Mouse (Mus musculus): ENCODE data around the gene Efcab11.
"Not testable (repeated sequence)": the region's sequence is repeated elsewhere in the genome, so short reads cannot be mapped to it uniquely, and the experiment has no call there.

Efcab11 gene

DNA sequence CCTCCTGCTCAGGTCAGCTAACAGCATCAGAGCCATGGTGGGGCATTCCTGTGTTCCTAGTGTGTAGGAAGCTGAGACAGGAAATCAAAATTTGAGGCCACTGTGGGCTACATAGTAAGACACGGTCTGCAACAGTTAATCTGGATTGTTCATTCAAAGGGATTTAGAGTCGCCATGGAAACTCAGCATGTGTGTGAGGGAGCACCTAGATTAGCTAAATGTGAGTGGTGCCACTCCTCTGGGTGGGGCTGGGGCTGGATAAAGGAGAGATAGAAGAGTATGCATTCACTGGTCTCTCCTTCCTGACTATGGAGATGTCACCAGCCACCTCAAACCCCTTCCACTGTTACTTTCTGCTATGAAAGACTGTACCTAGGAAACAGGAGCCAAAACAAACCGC, 10.8 kb downstream of the Efcab11 start:
- no peak for DNase-seq

DNA sequence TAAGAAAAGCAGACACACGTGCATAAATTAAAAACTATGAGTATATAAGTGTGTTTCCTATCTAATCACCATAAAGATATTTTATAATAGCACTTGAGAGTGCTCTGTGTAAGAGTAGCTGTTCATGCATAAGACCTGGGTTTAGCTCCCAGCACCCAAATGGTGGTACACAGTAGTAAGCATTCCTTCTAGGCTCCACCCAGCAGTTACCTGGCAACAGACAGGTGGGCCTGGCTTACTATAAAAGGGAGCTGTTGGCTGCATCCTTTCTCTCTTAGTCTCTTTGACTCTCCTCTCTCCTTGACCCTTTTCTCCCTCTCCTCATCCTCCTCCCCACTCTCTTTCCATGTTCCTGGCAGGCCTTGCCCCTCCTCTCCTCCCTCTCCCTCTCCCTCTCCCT, 15.4 kb downstream of the Efcab11 start:
- DNase-seq: no peak

DNA sequence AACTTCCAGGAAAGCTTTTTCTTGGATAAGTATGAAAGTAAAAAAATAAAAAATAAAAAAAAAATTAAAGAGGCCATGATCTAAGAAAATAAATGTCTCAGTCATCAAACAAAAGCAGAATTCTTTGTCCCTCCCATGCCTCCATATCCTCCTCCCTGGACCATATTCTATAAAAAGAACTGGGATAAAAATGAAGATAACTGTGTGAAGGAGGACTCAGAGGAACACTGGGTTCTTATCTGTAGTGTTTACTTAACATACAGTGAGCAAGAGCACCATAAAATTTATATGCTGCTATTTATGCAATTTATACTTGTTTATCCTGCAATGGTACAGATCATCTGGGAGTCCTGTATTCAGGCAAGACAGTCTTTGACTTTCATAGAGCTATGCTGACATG, 19.6 kb downstream of the Efcab11 start:
- no peak for DNase-seq

DNA sequence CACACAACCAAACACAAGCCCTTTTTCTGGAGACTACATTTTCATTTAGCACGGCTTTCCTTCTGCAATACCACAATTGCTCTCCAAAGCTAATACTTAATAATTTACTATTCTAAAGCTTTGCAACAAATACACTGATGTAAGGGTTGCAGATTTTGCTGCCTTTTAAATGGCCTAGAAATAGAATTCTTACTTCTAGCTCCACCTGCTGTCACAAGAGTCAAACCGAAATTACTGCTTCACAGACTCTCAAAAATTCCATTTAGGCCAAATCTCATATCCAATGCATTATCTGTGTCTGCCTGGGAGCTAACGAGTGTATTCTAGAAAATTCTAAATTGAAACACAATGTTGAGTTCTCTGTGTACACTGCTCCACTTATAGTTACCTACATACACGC, 23.3 kb downstream of the Efcab11 start:
- DNase-seq: no peak

DNA sequence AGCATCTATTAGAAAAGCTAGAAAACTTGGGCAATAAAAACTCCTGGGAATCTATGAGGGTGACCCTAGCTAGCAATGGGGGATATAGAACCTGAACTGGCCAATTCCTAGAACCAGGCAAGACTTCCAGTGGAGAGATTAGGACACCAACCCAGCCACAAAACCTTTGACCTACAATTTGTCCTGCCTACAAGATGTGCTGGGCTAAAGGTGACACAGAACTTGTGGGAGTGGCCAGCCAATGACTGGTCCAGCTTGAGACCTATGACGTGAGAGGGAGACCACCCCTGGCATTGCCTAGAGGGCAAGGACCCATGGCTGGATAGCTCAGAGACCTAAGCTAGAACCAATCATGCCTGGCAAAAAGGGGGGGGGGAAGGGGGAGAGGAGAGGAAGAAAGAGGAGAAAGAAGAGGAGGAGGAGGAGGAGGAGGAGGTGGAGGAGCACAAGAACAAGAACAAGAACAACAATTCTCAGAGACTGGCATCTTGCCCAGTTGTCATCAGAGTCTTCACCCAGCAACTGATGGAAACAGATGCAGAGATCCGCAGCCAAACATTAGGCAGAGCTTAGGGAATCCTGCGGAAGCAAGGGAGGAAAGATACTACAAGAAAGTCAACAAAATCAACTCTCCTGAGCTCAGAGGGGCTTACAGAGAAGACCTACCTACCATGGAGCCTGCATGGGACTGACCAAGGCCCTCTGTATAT, 24.7 kb downstream of the Efcab11 start:
- no peak for DNase-seq

DNA sequence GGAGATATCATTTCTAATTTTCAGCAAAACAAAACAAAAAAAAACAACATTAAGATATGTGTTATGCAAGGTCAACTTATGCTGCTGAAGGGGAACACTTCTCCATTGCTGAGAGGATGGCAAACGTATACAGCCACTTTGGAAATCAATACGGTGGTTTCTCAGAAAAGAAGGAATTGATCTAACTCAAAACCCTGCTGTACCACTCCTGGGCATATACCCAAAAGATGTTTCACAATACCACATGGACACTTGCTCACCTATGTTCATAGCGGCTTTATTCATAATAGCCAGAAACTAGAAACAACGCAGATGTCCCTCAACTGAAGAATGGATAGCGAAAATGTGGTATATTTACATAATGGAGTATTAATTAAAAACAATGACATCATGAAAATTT, 25.6 kb downstream of the Efcab11 start:
- DNase-seq: no peak

DNA sequence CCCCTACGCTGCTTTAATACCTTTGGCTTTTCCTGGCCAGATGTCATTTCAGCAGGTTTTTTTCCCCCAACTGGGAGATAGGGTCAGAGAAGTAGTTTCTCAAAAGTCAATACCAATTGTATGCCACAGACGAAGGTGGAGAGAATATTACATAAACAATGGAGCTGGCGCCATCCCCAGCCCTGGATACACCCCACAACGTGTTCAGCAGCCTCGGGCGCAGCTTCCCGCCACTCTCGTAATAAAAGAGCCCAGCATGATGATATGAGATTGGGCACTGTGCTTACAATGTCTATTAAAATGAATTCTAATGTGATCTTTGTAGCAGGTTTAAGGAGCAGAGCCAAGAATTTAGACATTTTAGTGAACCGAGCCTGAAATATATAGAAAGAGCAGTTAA, 28.2 kb downstream of the Efcab11 start:
- no peak for DNase-seq

DNA sequence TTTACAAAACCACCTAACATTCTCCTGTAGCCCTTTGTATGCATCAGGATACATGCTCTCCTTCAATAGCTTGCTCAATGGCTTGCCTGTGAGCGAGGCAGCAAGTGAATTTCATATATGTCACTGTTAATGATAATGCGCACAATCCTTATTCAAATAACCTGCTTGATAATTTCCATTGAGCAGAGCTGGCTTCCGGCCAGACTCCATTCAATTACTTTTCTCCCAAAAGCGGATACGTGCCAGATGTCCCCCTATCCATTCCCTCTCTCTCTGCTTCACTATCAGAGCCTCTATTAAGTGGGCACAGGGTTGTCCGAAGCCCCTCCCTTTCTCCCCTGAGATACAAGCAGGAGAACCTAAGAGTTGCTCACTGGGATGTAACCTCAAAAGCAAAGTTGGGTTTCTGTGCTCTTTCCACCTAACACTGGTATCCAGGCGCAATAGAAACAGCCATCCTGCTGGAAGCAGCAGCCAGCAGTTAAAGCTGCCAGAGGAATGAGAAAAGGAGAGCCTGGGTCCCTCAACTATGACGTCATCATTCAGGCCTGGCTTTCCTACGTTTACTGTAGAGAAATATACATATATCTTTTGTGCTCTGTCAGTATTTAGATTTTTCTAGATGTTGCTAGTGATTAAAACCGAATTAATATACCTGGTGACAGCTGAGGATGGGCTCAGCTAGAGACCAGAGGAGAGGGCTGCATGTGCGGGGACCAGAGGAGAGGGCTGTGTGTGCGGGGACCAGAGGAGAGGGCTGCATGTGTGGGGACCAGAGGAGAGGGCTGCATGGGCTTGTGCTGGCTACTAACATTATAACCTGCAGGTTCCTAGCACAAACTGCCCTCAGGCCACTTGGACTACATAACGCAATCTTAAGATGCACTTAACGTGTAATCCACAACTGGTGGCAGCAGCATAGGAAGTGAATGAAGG, 30.6 kb downstream of the Efcab11 start:
- DNase-seq: no peak

DNA sequence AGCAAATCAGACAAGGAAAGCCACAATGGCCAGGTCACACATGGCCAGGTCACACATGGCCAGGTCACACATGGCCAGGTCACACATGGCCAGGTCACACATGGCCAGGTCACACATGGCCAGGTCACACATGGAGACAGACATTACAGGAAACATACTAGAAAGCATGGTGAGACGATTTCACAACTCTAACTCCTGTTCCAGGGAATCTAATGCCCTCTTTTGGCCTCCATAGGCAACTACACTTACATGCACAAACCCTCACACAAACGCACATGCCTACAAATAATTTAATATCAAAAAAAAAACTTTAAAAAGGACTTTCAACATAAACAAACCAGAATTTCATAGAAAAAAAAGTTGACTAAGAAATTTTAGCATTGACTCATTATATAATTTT, 34.2 kb downstream of the Efcab11 start:
- no peak for DNase-seq

DNA sequence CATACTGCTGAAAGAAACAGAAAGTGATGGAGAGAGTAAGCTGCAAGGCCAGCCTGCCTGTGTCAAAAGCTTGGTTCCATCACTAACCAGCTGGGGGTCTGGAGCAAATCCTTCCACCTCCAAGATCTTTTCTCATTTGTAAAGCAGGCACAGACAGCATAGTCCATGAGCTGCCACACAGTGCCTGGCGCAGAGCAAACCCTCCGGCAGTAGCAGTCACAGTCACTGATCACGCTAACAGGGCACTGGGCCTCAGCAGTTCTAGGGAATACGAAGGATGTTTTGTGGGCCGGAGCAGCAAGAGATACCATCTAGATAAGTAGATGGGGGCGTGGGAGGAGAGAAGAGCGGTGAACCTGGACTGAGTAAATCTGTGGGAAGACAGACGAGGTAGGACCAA, 39.3 kb downstream of the Efcab11 start:
- no peak for DNase-seq

DNA sequence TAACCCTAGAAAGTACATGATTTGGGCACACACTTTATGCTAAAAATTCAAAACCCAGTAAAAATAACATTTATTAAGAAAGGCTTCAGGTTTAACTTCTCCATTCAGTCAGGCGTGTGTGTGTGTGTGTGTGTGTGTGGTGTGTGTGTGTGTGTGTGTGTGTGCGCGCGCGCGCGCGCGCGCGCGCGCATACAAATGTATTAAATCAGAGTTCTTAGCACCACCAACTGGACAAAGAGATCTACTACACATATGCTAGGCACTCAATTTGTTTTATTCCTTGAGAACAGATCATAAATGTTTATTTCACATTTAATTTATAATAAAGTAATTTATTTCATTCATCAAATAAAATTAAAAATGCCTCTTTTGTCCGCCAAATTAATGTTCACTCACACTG, 45.5 kb downstream of the Efcab11 start:
- DNase-seq: peak; percentile 54 to 55

DNA sequence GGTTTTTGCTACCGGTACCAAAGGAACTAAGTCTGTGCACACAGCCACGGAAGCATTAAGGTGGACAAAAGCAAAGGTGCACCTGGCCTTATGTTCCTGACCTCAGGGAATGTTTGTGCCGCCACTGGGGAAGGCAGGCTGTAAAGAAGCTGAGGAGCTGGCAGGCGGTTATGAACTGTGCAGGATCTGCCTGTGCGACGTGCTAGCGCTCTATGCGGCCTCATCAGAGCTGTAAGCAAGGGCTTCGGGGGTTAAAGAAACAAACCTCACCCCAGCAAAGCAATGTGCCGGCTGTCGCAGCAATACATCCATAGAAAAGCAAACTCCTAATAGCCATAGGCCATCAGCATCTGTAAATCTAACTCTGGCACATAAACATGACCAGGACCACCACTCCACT, 46.1 kb downstream of the Efcab11 start:
- no peak for DNase-seq

DNA sequence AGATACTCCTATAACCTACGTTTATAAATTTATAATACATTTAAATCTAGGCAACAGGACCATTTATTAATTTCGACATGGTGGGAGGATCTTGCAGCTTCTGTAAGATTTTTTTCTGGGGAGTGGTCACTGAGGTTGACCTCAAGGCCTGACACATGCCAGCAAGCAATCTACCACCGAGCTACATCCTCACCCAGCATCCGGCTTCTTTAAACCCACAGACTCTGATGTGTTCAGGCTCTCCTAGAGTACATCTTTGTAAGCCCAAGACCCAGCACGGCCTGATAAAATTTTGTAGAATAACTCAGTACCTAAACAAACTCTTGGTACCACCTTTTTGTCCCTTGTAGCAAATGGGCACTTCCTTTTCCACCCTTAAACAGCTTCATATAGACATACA, 46.7 kb downstream of the Efcab11 start:
- DNase-seq: no peak

DNA sequence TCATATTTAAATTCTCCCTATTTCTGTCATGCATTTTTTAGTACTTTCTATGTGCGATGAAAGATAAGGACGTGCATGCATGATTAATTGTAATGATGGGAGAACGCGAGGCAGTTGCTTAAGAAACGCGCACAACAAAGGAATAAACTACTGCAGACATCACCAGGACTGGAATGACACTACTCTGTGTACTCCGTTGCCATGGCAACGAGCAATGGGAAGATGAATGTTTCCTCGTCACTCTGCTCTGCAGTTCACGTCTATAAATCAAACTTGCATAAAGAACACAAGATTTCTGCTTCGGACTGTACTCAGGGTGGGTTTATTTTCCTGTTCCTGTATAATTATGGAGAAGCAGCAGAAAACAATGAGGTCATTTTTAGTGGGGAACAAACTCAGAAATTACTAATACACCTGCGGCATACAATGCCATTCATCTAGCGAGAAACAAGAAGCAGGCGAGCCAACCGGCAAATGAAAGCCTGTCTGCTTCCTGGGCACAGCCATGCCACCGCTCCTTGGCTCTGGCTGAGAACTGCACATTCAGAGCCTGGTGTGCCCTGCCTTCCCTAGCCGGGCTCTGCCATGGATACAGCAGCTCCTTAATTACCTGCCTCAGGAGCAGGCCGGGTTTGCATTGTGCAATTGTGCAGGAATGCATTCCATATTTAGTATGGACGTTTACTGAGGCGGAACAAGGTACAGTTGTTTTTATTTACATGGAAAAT, 47.7 kb downstream of the Efcab11 start:
- DNase-seq: peak; percentile 47 to 49

DNA sequence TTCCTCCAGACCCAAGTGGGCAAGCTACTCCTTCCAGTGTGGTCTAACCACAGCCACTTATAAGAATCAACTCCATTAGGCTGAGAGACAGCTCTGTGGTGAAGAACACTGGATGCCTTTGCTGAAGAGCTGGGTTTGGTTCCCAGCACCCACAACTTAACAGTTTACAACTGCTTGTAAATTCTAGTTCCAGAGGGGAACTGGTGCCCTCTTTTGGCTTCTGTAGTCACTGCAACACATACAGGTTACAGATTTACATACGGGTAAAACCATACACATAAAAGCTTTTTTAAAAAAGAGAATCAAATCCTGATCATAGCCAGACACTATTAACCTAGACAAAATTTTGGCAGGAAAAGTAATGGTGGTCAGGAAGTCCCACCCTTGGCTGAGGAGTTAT, 50.8 kb downstream of the Efcab11 start:
- DNase-seq: peak; percentile 37 to 40

DNA sequence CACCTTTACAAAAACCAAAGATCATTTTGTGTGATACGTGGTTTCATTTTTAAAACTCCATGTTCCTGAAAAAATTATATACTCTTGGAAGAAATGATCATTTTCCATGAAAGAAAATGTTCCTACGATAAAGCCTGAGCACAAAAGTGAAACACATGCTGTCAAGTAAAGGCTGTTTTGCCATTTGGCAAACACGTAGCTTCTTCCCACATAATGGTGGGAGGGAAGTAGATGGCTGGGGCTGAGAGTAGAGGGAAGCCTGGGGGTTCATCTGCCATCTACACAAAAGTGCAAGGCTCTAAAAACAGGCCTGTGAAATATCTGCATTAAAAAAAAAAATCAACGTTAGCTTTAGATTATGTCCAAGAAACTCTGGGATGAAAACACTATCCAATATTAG, 61.6 kb downstream of the Efcab11 start:
- no peak for DNase-seq

DNA sequence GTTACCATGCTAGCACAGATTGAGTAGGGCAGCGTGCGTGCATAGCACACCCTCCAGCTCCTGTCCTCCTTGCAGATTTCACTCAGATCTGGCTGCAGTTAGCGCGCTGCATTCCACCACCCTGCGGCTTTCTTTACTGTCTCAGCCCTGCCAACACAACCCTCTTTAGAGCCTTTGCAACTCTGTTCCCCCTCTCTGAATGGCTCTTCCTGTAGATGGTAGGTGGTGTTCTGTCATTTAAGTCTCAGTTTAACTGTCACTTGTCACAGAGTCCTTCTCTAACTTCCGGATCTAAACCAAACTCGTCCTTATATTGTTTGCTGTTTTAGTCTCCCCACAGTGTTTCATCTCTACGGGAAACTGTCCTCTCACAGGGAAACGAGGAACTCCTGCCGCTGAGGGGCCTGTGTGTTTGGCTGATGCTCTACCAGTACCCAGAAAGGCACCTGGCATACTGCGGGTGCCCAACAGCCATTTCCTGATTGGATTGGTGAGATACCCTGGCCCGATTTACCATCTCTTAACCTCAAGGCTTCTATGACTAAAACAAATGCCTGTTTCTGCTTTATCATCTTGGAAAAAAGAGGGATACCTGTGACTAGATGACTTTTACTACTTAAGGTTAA, 62.8 kb downstream of the Efcab11 start:
- DNase-seq: no peak

DNA sequence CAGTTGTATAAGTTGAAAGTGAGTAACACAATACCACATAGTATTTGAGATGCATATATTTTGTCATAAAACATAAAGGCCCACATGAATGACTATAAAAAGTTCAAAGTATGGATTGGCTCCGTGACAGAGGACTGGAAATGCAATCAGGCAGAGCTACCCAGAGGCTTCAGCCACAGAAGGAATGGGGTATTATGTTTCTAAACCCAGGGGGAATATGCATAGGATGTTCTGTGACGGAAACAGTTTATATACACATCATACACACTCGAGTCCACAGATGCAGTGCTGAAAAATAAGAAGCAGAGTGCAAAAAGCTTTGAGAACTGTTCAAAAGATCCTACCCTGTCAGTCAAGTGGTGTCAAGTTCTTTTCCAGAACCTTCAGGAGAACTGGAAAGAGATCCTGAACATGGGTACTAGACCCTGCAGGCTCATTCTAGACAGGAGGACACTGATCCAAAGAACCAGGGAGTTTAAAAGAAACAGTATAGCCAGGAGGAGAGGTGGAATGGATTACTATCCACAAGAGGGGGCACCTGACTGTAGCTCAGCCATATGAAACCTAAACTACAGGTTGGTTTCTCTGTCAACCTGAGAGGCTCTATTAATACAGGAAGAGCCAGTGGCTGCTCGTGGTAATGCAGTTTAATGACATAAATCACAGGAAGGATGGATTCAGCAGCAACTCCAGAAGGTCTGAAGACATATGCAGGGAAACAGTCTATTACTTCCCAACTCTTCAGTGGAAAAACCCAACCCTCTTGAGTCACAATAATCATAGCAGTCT, 64.9 kb downstream of the Efcab11 start:
- peak in 1 of 2 experiments; percentile 22 for DNase-seq

DNA sequence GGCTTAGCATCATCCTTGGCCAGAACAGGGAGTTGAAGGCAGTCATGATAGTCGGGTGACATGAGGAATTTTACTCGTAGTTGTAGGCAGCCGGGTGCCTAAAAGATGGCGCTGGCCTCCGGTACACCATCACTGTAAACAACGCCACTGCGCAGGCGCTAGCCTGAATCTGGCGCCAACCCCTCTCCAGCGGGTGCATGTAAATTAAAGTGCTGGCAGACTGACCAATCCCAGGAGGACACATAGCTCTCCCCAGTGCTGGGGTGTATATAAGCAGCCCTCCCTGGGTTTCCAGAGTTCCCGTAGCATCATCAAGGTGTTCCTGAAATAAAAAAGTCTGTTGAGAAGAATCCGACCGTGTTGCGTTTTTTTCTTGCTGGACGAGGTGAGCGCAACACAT, 66.2 kb downstream of the Efcab11 start:
- not testable (repeated sequence) for DNase-seq

DNA sequence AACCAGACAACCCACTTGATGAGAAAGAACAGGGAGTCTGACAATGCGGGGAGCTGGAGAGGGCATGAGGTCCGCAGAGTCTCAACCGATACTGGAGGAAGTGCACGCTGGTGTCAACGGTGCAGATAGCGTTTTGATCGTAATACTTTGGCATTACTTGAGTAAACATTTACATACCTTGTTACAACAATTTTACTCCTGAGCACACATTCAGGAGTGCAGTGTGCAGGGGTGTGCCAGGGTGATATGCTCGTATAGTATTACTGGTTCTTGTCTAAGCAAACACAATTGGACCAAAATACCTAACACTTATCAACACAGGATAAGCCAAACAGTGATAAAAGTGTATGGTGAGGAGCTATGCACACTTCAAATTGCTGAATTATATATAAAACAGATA, 69.0 kb downstream of the Efcab11 start:
- DNase-seq: no peak

DNA sequence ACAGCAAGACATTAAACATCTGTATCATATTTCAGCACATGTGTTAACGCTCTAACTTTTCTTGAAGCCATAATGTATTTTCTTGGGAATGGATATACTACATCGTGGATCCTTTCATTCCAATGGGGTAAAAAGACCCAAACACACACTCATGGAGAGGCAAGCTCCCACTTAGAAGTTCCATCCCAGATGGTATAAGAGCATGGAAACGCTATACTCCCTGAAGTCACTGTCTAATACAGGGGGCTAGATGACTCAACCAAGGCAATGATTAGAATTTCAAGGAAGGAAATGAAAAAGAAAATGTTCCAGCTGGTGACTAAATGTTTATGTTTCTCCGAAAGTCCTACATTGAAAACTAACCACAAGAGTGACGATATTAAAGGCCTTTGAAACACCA, 76.3 kb downstream of the Efcab11 start:
- DNase-seq: no peak

DNA sequence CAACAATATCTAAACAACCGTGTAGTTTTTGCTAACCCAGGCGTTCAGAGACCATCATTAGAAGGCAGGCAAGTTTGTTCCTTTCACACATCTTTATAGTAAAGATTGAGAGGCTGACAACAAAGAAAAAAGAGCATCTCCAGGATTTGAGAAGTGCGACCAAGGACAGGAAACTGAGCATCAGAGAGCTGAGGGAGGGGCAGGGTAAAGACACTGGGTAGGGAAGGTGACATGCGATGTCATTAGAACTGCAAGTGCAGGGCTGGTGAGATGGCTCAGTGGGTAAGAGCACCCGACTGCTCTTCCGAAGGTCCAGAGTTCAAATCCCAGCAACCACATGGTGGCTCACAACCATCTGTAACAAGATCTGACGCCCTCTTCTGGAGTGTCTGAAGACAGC, 77.5 kb downstream of the Efcab11 start:
- DNase-seq: not testable (repeated sequence)

Data from B cell, adult 2 months (primary cell).